Mouse (Mus musculus): ENCODE results near the gene Cux2.

The Cux2 gene

GRCm38 (mm10) chr5:121815867-121816380 lies 234.0 kb downstream of the Cux2 start:
- DNase-seq: no peak

- DNase-seq: peak; percentile 72 to 87
Measured at GRCm38 (mm10) chr5:121815067-121815466, 234.8 kb downstream of the Cux2 start.

DNA sequence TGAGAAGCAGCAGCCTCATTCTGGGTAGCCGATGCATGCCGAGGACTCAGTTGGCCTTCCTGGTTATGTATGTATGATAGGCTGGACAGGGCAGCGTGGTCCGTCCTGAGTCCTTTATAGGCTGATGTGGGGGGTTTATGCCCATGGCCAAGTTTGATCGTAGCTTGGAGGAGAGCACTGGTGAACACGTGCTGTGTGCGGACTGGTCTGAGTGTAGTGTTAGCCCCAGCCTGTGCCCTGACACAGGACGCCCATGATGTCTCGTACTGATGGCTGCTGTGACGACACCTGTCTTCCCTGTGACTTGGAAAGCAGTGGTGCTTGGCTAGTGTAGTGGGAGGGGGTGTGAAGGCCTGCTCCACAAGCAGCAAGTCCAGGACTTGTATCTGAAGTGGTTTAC lies 236.2 kb downstream of the Cux2 start:
- DNase-seq: no peak

DNA sequence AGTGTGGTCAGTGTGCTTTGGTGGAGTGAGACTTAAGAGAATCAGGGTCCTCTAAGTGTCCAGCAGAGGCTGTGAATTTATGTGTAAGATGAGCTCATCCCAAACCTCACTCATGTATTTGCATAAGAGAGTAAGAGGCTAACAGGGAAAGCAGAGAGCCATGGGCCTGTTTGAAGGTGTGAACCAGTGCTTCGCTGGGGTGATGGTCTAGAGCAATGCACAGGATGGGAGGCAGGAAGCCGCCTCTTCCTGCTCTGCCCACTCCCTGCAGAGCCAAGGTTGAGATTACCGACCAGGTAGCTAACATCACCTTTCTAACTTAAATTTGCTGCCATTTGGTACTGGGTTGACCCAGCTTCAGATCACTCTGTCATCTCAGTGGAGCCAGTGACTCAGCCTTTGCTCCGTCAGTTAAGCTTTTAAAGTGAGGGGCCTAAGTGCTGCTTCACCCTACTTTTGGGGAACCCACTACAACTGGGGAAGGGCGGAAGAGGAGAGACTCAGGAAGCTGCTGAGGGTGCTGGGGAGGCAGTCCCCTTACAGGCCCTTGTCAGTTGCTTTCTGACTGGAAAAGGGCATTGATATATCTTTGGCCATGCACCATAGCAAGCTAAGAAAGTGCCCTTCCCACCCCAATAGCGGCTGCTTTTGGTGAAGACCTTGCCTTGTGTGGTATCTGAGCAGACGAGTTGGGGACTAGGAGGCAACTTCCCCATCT lies 237.2 kb downstream of the Cux2 start:
- DNase-seq: no peak

DNA sequence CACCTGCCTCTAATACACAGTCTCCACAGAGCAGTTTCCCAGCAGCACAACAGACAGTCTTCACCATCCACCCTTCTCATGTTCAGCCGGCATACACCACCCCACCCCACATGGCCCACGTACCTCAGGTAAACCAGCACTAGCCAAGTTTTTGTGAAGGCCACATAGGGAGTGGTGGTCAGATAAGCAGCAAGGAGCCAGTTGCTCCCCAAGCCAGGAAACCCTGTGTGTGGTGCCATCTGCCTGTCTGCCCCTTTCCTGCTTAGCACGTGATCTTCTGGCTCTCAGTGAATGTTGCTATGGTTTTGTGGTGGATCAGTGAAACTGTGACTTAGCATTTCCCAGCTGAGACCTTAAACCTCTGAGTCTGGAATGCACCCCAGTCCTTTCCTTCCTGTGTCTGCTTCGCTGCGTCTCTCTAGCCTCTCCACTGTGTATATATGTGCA lies 238.4 kb downstream of the Cux2 start:
- no peak for DNase-seq

DNA sequence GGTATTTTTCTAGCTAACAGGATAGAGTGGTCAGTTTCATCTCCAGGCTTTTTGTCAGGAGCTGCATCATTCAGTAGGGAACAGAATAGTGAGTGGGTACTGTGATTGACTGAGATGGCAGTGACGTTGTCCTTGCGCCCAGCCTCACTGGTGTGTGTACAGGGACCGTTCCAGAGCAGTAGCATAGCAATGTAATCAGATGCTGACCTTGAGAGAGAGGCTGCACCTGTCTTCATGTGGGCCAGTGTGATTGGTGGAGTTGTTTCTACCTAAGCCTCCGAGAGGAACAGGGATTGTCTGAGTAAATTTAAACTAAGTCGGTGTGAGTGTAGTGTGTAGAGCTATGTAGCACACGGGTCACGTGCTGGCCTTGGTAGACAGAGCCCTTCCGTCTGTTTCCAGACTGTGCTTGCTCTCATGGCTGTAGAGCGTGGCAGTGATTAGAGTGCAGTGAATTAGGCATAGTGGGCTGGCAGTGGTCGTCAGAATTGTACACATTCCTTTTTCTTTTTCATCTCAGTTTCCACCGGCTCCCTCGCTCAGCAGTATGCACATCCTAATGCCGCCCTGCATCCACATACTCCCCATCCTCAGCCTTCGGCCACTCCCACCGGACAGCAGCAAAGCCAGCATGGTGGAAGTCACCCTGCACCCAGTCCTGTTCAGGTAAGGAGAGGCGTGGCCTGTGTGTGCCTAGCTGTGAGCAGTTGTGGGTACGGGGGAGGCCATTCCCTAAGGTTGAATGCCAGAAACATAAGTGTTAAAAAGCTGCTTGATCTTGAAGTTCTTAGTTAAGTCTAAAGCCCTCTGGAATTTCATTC lies 239.4 kb downstream of the Cux2 start:
- no peak for DNase-seq

GRCm38 (mm10) chr5:121809667-121810224 lies 240.2 kb downstream of the Cux2 start:
- no peak for DNase-seq

GRCm38 (mm10) chr5:121808202-121808601 lies 241.7 kb downstream of the Cux2 start:
- no peak for DNase-seq

DNA sequence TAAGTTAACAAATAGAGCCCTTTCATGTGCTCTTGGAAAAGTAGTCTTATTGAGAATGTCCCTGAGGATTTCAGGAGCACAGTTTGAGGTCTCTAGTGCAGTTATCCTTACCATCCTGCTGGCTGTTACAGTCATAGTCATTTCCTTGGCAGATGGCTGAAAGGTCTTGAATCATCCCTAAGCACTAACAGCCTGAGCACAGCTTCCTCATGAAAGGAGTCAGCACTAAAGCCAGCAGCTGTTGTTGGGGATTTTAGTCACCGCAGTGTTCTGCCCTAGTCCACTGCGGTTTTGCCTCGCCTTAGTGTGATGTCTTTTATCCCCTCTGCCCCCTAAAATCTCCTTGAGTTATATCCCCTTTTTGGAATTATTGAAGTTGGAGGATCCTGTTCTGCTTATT lies 242.7 kb downstream of the Cux2 start:
- DNase-seq: no peak

Data from lung, adult 18-20 months (tissue).